Mouse (Mus musculus) kidney, adult 2 months (tissue): ENCODE measurements around the gene Gm17455. TPM values are rescaled to one million over a fixed set of nuclear protein-coding genes. Genes with fewer than 3 reads are reported as not detected.

Experiments used
- DNase-seq: peaks from one replicate; pipeline ENCODE4 v3.0.0; 2021
- H3K27ac ChIP-seq: fragments of 200-500 bp; 2 replicates; pipeline ENCODE4 v1.5.1; 2012; ENCODE audit warnings: low read depth, low read length, control low read depth, inconsistent platforms; ENCODE audit not compliant: insufficient read depth
- H3K27me3 ChIP-seq: fragments of 200-500 bp; replicated peaks from 2 replicates; pipeline ENCODE4 v1.6.1; 2012; ENCODE audit warnings: mild to moderate bottlenecking, moderate library complexity, low read length, inconsistent platforms; ENCODE audit not compliant: control insufficient read depth, insufficient read depth
- H3K36me3 ChIP-seq: fragments of 200-500 bp; 2 replicates; pipeline ENCODE4 v1.6.1; 2012; ENCODE audit warnings: mild to moderate bottlenecking, moderate library complexity, low read length, inconsistent platforms; ENCODE audit not compliant: control insufficient read depth, insufficient read depth
- H3K4me1 ChIP-seq: fragments of 200-500 bp; 2 replicates; pipeline ENCODE4 v1.6.1; 2011; ENCODE audit warnings: low read length; ENCODE audit not compliant: control insufficient read depth, insufficient read depth
- H3K4me3 ChIP-seq: fragments of 200-500 bp; 2 replicates; pipeline ENCODE4 v1.5.1; 2011; ENCODE audit warnings: mild to moderate bottlenecking, low read depth, low read length, control low read depth; ENCODE audit not compliant: insufficient read depth
- CTCF ChIP-seq: fragments of 200-500 bp; conservative IDR thresholded peaks from 2 replicates; pipeline ENCODE4 v1.5.1; 2011; ENCODE audit warnings: low read depth, mild to moderate bottlenecking, control low read depth, low read length, moderate library complexity, mixed read lengths; ENCODE audit not compliant: insufficient read depth, insufficient read length
- POLR2A ChIP-seq: fragments of 200-500 bp; IDR thresholded peaks from one replicate; pipeline ENCODE4 v1.6.1; 2011; ENCODE audit warnings: low read depth, low read length, control low read depth
- WGBS: fragments of 180-500 bp; shearing (Covaris S2); methylation state at CpG from one replicate; pipeline ENCODE4 v1.1.7; 2018; 5-methylcytosine and 5-hydroxymethylcytosine counted together
- polyA plus RNA-seq: library from polyadenylated mRNA; depleted of rRNA; stranded (reverse); fragments of >200 nt; gene quantifications from 2 replicates; pipeline ENCODE4 v1.2.3, GENCODE M21; 2012

The Gm17455 gene
- polyA plus RNA-seq, 1 experiment, result not detected

- Histone ChIP-seq H3K4me3 (no peak overlapping the region), H3K4me1 (no peaks in the 10 kb centered on the region), H3K27me3 (no peaks in the 10 kb centered on the region), H3K36me3 (no peaks in the 10 kb centered on the region), H3K27ac (peak overlapping the region; percentile 59; the same call in 1 of the 2 replicates)
- WGBS, result 49% methylated on average over 8 of the region's 8 CpGs
- peak; percentile 78 for DNase-seq
- TF ChIP-seq POLR2A, result no peak
- TF ChIP-seq CTCF, result 0 out of 2 replicates have a peak, but pooled peaks have one; percentile 20
These were observed 25.5 kb upstream of the Gm17455 start for GRCm38 (mm10) chr10:60373937-60374578.

- Histone ChIP-seq H3K27ac (no peak overlapping the region), H3K4me3 (no peak overlapping the region), H3K27me3 (no peaks in the 10 kb centered on the region), H3K4me1 (no peaks in the 10 kb centered on the region), H3K36me3 (no peaks in the 10 kb centered on the region)
- TF ChIP-seq CTCF (no peak), POLR2A (no peak)
- no peak for DNase-seq
- WGBS, result 79% methylated on average over 16 of the region's 16 CpGs
These were observed 22.8 kb upstream of the Gm17455 start for GRCm38 (mm10) chr10:60376704-60377103.

DNA sequence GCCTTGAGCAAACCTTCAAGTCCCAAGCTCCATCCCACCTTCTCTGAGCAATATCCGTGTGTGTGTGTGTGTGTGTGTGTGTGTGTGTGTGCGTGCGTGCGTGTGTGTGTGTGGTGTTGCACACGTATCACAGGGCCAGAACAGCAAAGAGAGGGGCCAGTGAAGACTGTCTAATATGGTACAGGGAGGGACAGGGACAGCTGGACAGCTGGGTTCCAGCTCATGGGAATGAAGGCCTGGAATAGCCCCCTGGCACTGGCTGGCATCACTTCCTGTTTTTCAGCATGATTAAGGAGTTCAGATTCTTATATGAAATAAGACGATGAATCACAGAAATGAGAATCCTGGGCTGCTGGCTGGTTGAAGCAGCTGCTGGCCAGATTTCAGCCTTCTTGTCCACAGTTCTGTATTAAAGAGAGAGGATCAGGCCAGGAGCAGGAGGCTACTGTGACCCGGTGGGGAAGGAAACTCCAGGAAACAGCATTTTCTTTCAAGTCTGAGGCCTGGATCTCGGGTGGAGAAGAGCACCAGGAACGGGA is 20.0 kb upstream of the Gm17455 start:
- TF ChIP-seq CTCF (no peak), POLR2A (no peak)
- 67% methylated on average over 9 of the region's 9 CpGs for WGBS
- no peak overlapping the region for H3K27ac ChIP-seq
- no peaks in the 10 kb centered on the region for H3K27me3 ChIP-seq
- no peak overlapping the region for H3K4me3 ChIP-seq
- no peaks in the 10 kb centered on the region for H3K36me3 ChIP-seq
- no peak for DNase-seq
- H3K4me1 ChIP-seq, result no peaks in the 10 kb centered on the region

GRCm38 (mm10) chr10:60380229-60380628 is 19.3 kb upstream of the Gm17455 start:
- TF ChIP-seq CTCF, result no peak
- Histone ChIP-seq H3K4me3 (no peak overlapping the region), H3K27ac (no peak overlapping the region), H3K27me3 (no peaks in the 10 kb centered on the region), H3K4me1 (no peaks in the 10 kb centered on the region), H3K36me3 (no peaks in the 10 kb centered on the region)
- WGBS, result 64% methylated on average over 3 of the region's 3 CpGs
- DNase-seq, result no peak

DNA sequence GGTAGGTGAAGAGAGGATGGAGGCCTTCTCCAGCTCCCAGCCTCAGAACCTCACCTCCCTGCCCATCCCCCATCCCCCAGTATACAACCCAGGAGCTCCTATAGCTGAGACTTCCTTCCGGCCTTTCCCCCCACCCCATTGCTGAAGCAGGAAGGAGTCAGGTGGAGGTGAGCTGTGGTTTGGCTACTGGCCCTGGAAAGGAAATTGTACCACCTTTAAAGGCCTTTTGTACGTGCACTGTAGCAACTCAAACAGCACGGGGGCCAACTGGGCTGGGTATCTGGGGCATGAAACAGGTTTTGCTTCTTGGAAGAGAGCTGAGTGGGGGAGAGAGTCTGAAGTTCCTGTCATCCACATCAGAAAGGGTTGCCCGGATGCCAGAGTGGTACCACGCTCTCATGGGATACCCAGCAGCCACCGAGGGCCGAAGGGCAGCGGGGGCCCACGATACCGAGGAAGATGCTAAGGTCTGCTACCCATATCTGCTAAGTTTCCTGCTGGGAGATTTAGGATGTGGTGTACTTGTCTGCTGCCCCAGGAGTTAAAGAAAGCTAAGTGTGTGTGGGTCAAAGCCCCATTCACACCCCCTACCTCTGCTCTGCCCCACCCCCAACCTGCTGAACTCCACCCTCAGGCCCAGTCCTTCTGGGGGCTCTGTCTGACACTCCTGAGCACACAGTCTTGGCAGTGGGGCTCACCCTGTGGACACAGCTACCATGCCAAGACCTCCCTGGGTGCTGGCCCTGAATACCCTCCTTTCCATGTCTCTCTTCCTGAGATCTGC is 18.2 kb upstream of the Gm17455 start:
- no peak for DNase-seq
- Histone ChIP-seq H3K27me3 (no peaks in the 10 kb centered on the region), H3K27ac (no peak overlapping the region), H3K4me1 (no peaks in the 10 kb centered on the region), H3K4me3 (no peak overlapping the region), H3K36me3 (no peaks in the 10 kb centered on the region)
- no peak for TF ChIP-seq CTCF
- no peak for TF ChIP-seq POLR2A
- 69% methylated on average over 10 of the region's 10 CpGs for WGBS

- no peak overlapping the region for H3K27ac ChIP-seq
These were observed 11.2 kb upstream of the Gm17455 start for GRCm38 (mm10) chr10:60388332-60388731.

DNA sequence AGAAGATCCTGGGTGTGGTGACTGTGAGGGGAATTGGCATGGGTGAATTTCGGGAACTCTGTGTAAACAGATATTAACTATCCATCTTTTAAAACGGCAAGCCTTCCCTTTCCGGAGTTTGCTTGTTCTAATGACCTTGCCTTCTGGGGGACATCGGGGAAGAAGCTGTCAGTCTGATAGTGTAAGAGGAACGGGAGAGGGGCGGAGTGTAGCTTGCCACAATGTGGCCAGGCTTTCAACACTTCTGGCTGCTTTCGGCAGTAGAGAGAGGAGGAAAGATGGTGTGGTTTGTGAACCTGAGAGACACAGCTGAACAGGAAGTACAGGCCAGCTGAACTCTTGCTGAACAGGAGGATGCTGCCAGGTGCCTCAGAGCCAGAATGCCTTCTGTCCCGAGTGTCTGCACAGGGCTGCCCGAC is 10.1 kb upstream of the Gm17455 start:
- Histone ChIP-seq H3K4me3 (no peak overlapping the region), H3K27me3 (no peaks in the 10 kb centered on the region), H3K36me3 (no peaks in the 10 kb centered on the region), H3K4me1 (no peaks in the 10 kb centered on the region), H3K27ac (no peak overlapping the region)
- DNase-seq, result peak; percentile 35
- TF ChIP-seq CTCF, result no peak
- TF ChIP-seq POLR2A, result no peak
- WGBS, result 25% methylated on average over 9 of the region's 9 CpGs

More at GRCm38 (mm10) chr10:60388332-60388731, 11.2 kb upstream of the Gm17455 start:
- no peak for DNase-seq
- Histone ChIP-seq H3K27me3 (no peaks in the 10 kb centered on the region), H3K4me3 (no peak overlapping the region), H3K36me3 (no peaks in the 10 kb centered on the region), H3K4me1 (no peaks in the 10 kb centered on the region)
- TF ChIP-seq CTCF, result no peak
- TF ChIP-seq POLR2A, result no peak
- 80% methylated on average over 2 of the region's 2 CpGs for WGBS
